In the genomic region with DNA sequence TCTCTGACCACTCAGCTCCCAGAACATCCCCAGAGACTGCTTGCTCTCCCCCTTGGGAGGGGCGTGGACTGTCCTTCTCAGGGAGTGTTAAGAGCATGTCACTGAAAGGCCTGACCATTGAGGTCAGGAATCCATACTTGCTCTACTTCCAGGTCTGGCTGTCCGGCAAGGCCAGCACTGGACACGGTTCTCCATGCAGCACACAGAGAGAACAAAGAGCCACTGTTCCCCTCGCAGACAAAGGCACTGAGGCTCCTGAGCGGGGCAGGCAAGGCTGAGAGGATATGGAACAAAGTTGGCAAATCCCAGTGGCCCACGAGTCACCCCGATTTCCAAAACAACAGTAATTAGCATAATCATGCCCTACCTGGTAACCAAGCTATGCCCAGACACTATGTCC, we compare ENCODE assay signal across 19 mouse cellular contexts.
DNase-seq lines count a peak whose midpoint lies in the region; ATAC-seq and TF ChIP-seq lines count a peak whose summit lies in the region.
"Had no signal": no experiment of that assay in that cellular context is flagged by ENCODE, and none has a peak within 500 bp of the region (broad histone marks: within the 10 kb centered on the region; RNA-seq: fewer than 3 reads in every experiment).

No protein-coding gene starts in this region.

- H3K9me3 ChIP-seq in hindbrain, embryonic 11.5 days (ENCODE audit: control insufficient read depth, low read length), result no peaks in the 10 kb centered on the region
- H3K9me3 ChIP-seq in hindbrain, embryonic 12.5 days (replicated peaks), result no peaks in the 10 kb centered on the region
- H3K9me3 ChIP-seq in stomach, postnatal 0 days (ENCODE audit: control insufficient read depth, low read length), result no peaks in the 10 kb centered on the region
- H3K9me3 ChIP-seq: G1E; hindbrain, embryonic 13.5 days; stomach, embryonic 15.5 days had no signal

- no peaks in the 10 kb centered on the region for H3K36me3 ChIP-seq in hindbrain, embryonic 11.5 days (ENCODE audit: control insufficient read depth, insufficient read depth, low read length)
- H3K36me3 ChIP-seq in hindbrain, embryonic 12.5 days, result no peaks in the 10 kb centered on the region
- no peaks in the 10 kb centered on the region for H3K36me3 ChIP-seq in spleen, adult 2 months (ENCODE audit: control insufficient read depth, insufficient read depth, low read length)
- no peaks in the 10 kb centered on the region for H3K36me3 ChIP-seq in stomach, postnatal 0 days (ENCODE audit: control insufficient read depth, insufficient read depth, low read length)
- H3K36me3 ChIP-seq: stomach, embryonic 15.5 days had no signal

- WGBS in hindbrain, embryonic 11.5 days, result 55% methylated on average over 7 of the region's 7 CpGs
- 34% methylated on average over 7 of the region's 7 CpGs for WGBS in hindbrain, embryonic 12.5 days
- WGBS in spleen, adult 2 months, result 80% methylated on average over 7 of the region's 7 CpGs
- 61% methylated on average over 7 of the region's 7 CpGs for whole genome bisulfite sequencing in stomach, postnatal 0 days

- no peak overlapping the region for H3K4me2 ChIP-seq in hindbrain, embryonic 11.5 days (replicated peaks; ENCODE audit: low read depth, low read length)
- no peak overlapping the region for H3K4me2 ChIP-seq in hindbrain, embryonic 12.5 days (replicated peaks)
- no peak overlapping the region for H3K4me2 ChIP-seq in stomach, postnatal 0 days (replicated peaks; ENCODE audit: low read depth)
- H3K4me2 ChIP-seq: hindbrain, embryonic 13.5 days; stomach, embryonic 15.5 days had no signal

- peak; percentile 18 for DNase-seq in hindbrain, embryonic 11.5 days (ENCODE audit: low spot score)
- no peak for DNase-seq in spleen, adult 2 months (ENCODE audit: low read depth in 1 of 2, low spot score in 2 of 2)
- DNase-seq in spleen, postnatal 14 days (ENCODE audit: low spot score in 2 of 2), result no peak
- DNase-seq in embryo, embryonic 10.5 days (ENCODE audit: low spot score), result peak; percentile 23
- DNase-seq in stomach, postnatal 0 days (ENCODE audit: low spot score), result peak; percentile 42
- DNase-seq in adrenal gland, adult 18-20 months (ENCODE audit: low spot score in 2 of 2), result no peak
- DNase-seq: adrenal gland, adult 8-10 months; cerebellum, adult 2 months; gastrocnemius, adult 2 months; heart, adult 2 months; lung, adult 18-20 months; lung, postnatal 36 days had no signal

- H3K4me1 ChIP-seq in hindbrain, embryonic 11.5 days (replicated peaks; ENCODE audit: control insufficient read depth, insufficient read depth, low read length), result no peaks in the 10 kb centered on the region
- peaks cover 7% of the 10 kb centered on the region; the same call in 1 of the 2 replicates for H3K4me1 ChIP-seq in hindbrain, embryonic 12.5 days
- peaks cover 13% of the 10 kb centered on the region; the same call in 1 of the 2 replicates for H3K4me1 ChIP-seq in spleen, adult 2 months (ENCODE audit: control insufficient read depth, insufficient read depth, insufficient read length)
- 0 out of 2 replicates have a peak, but pooled peaks cover 2% of the 10 kb centered on the region for H3K4me1 ChIP-seq in stomach, postnatal 0 days (replicated peaks; ENCODE audit: control insufficient read depth, insufficient read depth)

- no peak for TF ChIP-seq EP300 in stomach, postnatal 0 days (optimal IDR thresholded peaks at IDR 0.05)

- no peaks in the 10 kb centered on the region for H3K27me3 ChIP-seq in hindbrain, embryonic 11.5 days (ENCODE audit: control insufficient read depth, insufficient read depth, low read length)
- H3K27me3 ChIP-seq in hindbrain, embryonic 12.5 days, result no peaks in the 10 kb centered on the region
- no peaks in the 10 kb centered on the region for H3K27me3 ChIP-seq in spleen, adult 2 months (ENCODE audit: control insufficient read depth, insufficient read depth, low read length)
- no peaks in the 10 kb centered on the region for H3K27me3 ChIP-seq in stomach, postnatal 0 days (ENCODE audit: control insufficient read depth, insufficient read depth, low read length)
- H3K27me3 ChIP-seq: hindbrain, embryonic 13.5 days; stomach, embryonic 15.5 days had no signal

- TF ChIP-seq CTCF in spleen, adult 2 months (IDR thresholded peaks at IDR 0.05; ENCODE audit: extremely low read depth, insufficient read depth, insufficient read length, insufficient replicate concordance), result no peak
- no peak for TF ChIP-seq CTCF in stomach, postnatal 0 days (IDR thresholded peaks at IDR 0.05; ENCODE audit: low read depth)

- no peak overlapping the region for H3K27ac ChIP-seq in hindbrain, embryonic 11.5 days (ENCODE audit: low read depth, low read length)
- H3K27ac ChIP-seq in hindbrain, embryonic 12.5 days, result no peak overlapping the region
- peak overlapping the region; percentile 49 for H3K27ac ChIP-seq in spleen, adult 2 months (ENCODE audit: insufficient read depth, low read length)
- H3K27ac ChIP-seq in stomach, postnatal 0 days (replicated peaks), result 0 out of 2 replicates have a peak overlapping the region, but pooled peaks have one; percentile 24
- H3K27ac ChIP-seq: gastrocnemius, adult 2 months; heart, adult 2 months; hindbrain, embryonic 13.5 days; kidney, postnatal 0 days; stomach, embryonic 15.5 days had no signal

- TF ChIP-seq POLR2A in spleen, adult 2 months (IDR thresholded peaks at IDR 0.05; ENCODE audit: low read depth, low read length), result no peak

- H3K4me3 ChIP-seq in hindbrain, embryonic 11.5 days (ENCODE audit: low read depth, low read length), result no peak overlapping the region
- H3K4me3 ChIP-seq in hindbrain, embryonic 12.5 days, result no peak overlapping the region
- no peak overlapping the region for H3K4me3 ChIP-seq in spleen, adult 2 months (ENCODE audit: extremely low read depth, insufficient read depth, insufficient read length)
- no peak overlapping the region for H3K4me3 ChIP-seq in stomach, postnatal 0 days (ENCODE audit: low read depth, low read length)
- H3K4me3 ChIP-seq: gastrocnemius, adult 2 months; heart, adult 2 months; hindbrain, embryonic 13.5 days; stomach, embryonic 15.5 days had no signal

- ATAC-seq in hindbrain, embryonic 11.5 days (ENCODE audit: low FRiP score), result peak; percentile 46; the same call in 1 of the 2 replicates
- no peak for ATAC-seq in hindbrain, embryonic 12.5 days (ENCODE audit: low FRiP score)
- no peak for ATAC-seq in stomach, postnatal 0 days (ENCODE audit: low FRiP score, low TSS enrichment)
- ATAC-seq: forebrain, embryonic 16.5 days; intestine, embryonic 16.5 days had no signal

- H3K9ac ChIP-seq in hindbrain, embryonic 11.5 days (ENCODE audit: low read depth, low read length), result no peak overlapping the region
- H3K9ac ChIP-seq in hindbrain, embryonic 12.5 days, result no peak overlapping the region
- H3K9ac ChIP-seq in stomach, postnatal 0 days (ENCODE audit: low read length), result no peak overlapping the region
- H3K9ac ChIP-seq: hindbrain, embryonic 13.5 days; stomach, embryonic 15.5 days had no signal

Comparison
In these comparisons a context has a peak if more than half of its experiments do, and no peak if none do; other contexts are left out.
1. DNase-seq: peak in hindbrain, embryonic 11.5 days (single experiment), embryo, embryonic 10.5 days (single experiment) and stomach, postnatal 0 days (single experiment); none in spleen, adult 2 months (0 of 2), spleen, postnatal 14 days (0 of 2) and adrenal gland, adult 18-20 months (0 of 2).
2. H3K27ac ChIP-seq: peak in spleen, adult 2 months (single experiment) and stomach, postnatal 0 days (single experiment); none in hindbrain, embryonic 11.5 days (single experiment) and hindbrain, embryonic 12.5 days (single experiment).